Mouse (Mus musculus) myocyte (in vitro differentiated cells): ENCODE results near the gene Ubtd1. TPM values are rescaled to one million over a fixed set of nuclear protein-coding genes. Genes with fewer than 3 reads are reported as not detected.

Source experiments
- H3K27me3 ChIP-seq: one replicate; pipeline ENCODE4 v1.6.1; 2011; ENCODE audit not compliant: control insufficient read depth, insufficient read depth, insufficient read length
- H3K36me3 ChIP-seq: one replicate; pipeline ENCODE4 v1.6.1; 2011; ENCODE audit not compliant: control insufficient read depth, insufficient read depth
- H3K4me2 ChIP-seq: one replicate; pipeline ENCODE4 v1.6.1; 2011; ENCODE audit warnings: low read depth, control low read depth
- H3K4me3 ChIP-seq: one replicate; pipeline ENCODE4 v1.5.1; 2011; ENCODE audit warnings: mild to moderate bottlenecking, control low read depth, moderate library complexity
- H3K79me2 ChIP-seq: one replicate; pipeline ENCODE4 v1.6.1; 2011; ENCODE audit not compliant: control insufficient read depth, insufficient read depth
- H3ac ChIP-seq: one replicate; pipeline ENCODE4 v1.6.1; 2011; ENCODE audit not compliant: control insufficient read depth, insufficient read length
- CEBPB ChIP-seq: IDR thresholded peaks from 2 replicates; pipeline ENCODE4 v1.6.1; 2011; ENCODE audit warnings: mild to moderate bottlenecking, moderate library complexity; ENCODE audit not compliant: poor library complexity, insufficient read depth, severe bottlenecking
- E2F4 ChIP-seq: IDR thresholded peaks from one replicate; pipeline ENCODE4 v1.6.1; 2011; ENCODE audit warnings: mild to moderate bottlenecking, control low read depth, moderate library complexity; ENCODE audit not compliant: insufficient read depth
- MAX ChIP-seq: IDR thresholded peaks from one replicate; pipeline ENCODE4 v1.6.1; 2011; ENCODE audit warnings: low read depth, mild to moderate bottlenecking, control low read depth
- MYOD1 ChIP-seq, 3 experiments: IDR thresholded peaks; one replicate each; pipeline ENCODE4 v1.6.1; 2011; ENCODE audit warnings: control low read depth in 2 of 3, low read depth in 2 of 3, mild to moderate bottlenecking in 2 of 3, moderate library complexity in 1 of 3; ENCODE audit not compliant: insufficient read length in 2 of 3, control insufficient read depth in 1 of 3
- MYOG ChIP-seq, 3 experiments: IDR thresholded peaks; one replicate each; pipeline ENCODE4 v1.6.1; 2011; ENCODE audit warnings: control low read depth in 2 of 3, low read depth in 2 of 3, mild to moderate bottlenecking in 2 of 3; ENCODE audit not compliant: insufficient read length in 2 of 3, control insufficient read depth in 1 of 3, insufficient read depth in 1 of 3
- POLR2A ChIP-seq: IDR thresholded peaks from one replicate; pipeline ENCODE4 v1.6.1; 2011; ENCODE audit warnings: low read depth, mild to moderate bottlenecking, control low read depth, moderate library complexity; ENCODE audit not compliant: insufficient read length
- POLR2AphosphoS2 ChIP-seq: IDR thresholded peaks from one replicate; pipeline ENCODE4 v1.6.1; 2011; ENCODE audit warnings: low read depth, control low read depth; ENCODE audit not compliant: insufficient read length
- REST ChIP-seq: IDR thresholded peaks from one replicate; pipeline ENCODE4 v1.6.1; 2011; ENCODE audit warnings: mild to moderate bottlenecking, control low read depth, moderate library complexity; ENCODE audit not compliant: insufficient read depth, insufficient read length
- SRF ChIP-seq: IDR thresholded peaks from one replicate; pipeline ENCODE4 v1.6.1; 2011; ENCODE audit warnings: low read depth; ENCODE audit not compliant: control insufficient read depth, insufficient read length
- TCF12 ChIP-seq: IDR thresholded peaks from one replicate; pipeline ENCODE4 v1.6.1; 2011; ENCODE audit warnings: mild to moderate bottlenecking, control low read depth; ENCODE audit not compliant: poor library complexity, insufficient read depth, severe bottlenecking
- TCF3 ChIP-seq: IDR thresholded peaks from one replicate; pipeline ENCODE4 v1.6.1; 2011; ENCODE audit warnings: low read depth, control low read depth; ENCODE audit not compliant: insufficient read length
- USF1 ChIP-seq: IDR thresholded peaks from one replicate; pipeline ENCODE4 v1.6.1; 2011; ENCODE audit warnings: low read depth, mild to moderate bottlenecking, control low read depth, moderate library complexity
- polyA plus RNA-seq: library from polyadenylated mRNA; unstranded; fragments of >200 nt; fragmentation: generic; extraction: Trizol; gene quantifications from one replicate; pipeline ENCODE4 v1.2.1, GENCODE M21; 2012; ENCODE audit warnings: missing spikeins

Gene Ubtd1
- polyA plus RNA-seq, 1 experiment: 141 TPM

DNA sequence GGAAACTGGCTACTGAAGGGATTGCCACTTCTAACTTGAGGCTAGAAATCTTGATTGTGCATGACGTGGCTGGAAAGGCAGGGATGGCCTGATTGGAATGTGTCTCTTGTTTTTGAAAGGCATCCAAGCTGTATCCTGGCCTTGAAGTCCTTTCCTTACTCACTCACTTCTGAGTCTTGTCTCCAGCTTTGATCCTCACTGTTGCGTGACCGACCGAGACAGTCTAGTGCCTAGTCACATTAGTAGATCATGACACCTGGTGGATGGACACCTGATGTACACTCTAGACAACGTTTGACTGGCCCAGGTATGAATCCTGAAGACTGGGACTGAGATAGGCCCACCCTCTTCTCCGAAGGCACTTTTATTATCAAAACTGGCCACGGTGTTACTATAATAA lies 91.2 kb downstream of the Ubtd1 start:
- Histone ChIP-seq H3K36me3 (peaks cover 4% of the 10 kb centered on the region), H3ac (no peak overlapping the region), H3K79me2 (no peaks in the 10 kb centered on the region), H3K27me3 (no peaks in the 10 kb centered on the region), H3K4me3 (no peak overlapping the region), H3K4me2 (no peak overlapping the region)
- TF ChIP-seq CEBPB: no peak
- peak; percentile 16 for TF ChIP-seq POLR2AphosphoS2

DNA sequence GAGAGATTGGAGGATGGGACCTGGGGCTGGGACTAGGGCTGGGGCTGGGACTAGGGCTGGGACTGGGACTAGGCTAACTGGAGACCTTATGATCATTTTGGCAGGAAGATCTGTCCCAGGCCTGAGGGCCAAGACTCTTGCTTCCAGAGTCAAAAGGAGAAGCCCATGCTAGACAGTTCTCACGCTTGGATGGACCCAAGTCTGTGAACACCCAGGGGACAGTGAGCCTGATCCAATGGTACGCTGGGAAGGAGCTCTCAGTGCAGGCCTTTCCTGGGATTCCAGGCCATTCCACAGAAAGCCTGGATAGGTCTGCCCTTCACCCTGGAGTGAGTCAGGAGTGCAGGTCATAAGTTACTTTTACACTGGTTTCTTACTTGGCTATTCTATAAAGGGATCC lies 93.5 kb downstream of the Ubtd1 start:
- TF ChIP-seq TCF3 (no peak), REST (no peak), MAX (no peak), CEBPB (no peak), E2F4 (no peak), POLR2AphosphoS2 (no peak), USF1 (no peak), MYOG (IDR thresholded peaks at IDR 0.05; ENCODE audit: control insufficient read depth in 1 of 3, insufficient read depth in 1 of 3, insufficient read length in 2 of 3, low read depth in 2 of 3) (no peak), SRF (no peak), POLR2A (no peak), MYOD1 (IDR thresholded peaks at IDR 0.05; ENCODE audit: control insufficient read depth in 1 of 3, insufficient read length in 2 of 3, low read depth in 2 of 3) (no peak), TCF12 (no peak)
- no peaks in the 10 kb centered on the region for H3K27me3 ChIP-seq
- peaks cover 4% of the 10 kb centered on the region for H3K36me3 ChIP-seq
- H3ac ChIP-seq: no peak overlapping the region
- no peak overlapping the region for H3K4me3 ChIP-seq
- no peak overlapping the region for H3K4me2 ChIP-seq
- H3K79me2 ChIP-seq: no peaks in the 10 kb centered on the region

DNA sequence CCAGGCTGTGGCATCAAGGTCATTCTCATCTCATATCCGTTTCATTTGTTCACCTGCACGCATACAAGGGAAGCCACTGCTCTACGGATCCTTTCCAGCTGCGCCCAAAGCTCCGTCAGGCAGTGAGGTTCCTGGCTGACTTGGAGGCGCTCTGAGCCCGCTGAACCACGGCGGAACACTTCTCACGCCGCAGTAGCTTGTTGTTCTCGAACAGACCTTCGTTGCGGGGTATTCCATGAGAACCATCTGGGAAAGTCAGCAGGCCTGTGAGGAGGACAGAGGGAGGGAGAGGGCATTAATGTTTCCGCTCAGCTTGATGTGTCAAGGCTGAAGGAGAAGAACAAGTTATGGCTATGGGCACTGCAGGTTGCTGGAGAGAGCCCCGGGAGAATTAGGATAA lies 94.4 kb downstream of the Ubtd1 start:
- Histone ChIP-seq H3K27me3 (no peaks in the 10 kb centered on the region), H3ac (no peak overlapping the region), H3K79me2 (no peaks in the 10 kb centered on the region), H3K36me3 (peaks cover 4% of the 10 kb centered on the region), H3K4me3 (no peak overlapping the region), H3K4me2 (no peak overlapping the region)
- no peak for TF ChIP-seq E2F4
- TF ChIP-seq CEBPB: no peak
- TF ChIP-seq MYOD1 (IDR thresholded peaks at IDR 0.05; ENCODE audit: control insufficient read depth in 1 of 3, insufficient read length in 2 of 3, low read depth in 2 of 3): no peak
- no peak for TF ChIP-seq REST
- no peak for TF ChIP-seq POLR2A
- no peak for TF ChIP-seq POLR2AphosphoS2
- no peak for TF ChIP-seq SRF
- TF ChIP-seq MAX: no peak
- no peak for TF ChIP-seq TCF3
- TF ChIP-seq MYOG (IDR thresholded peaks at IDR 0.05; ENCODE audit: control insufficient read depth in 1 of 3, insufficient read depth in 1 of 3, insufficient read length in 2 of 3, low read depth in 2 of 3): no peak
- no peak for TF ChIP-seq USF1
- TF ChIP-seq TCF12: no peak

DNA sequence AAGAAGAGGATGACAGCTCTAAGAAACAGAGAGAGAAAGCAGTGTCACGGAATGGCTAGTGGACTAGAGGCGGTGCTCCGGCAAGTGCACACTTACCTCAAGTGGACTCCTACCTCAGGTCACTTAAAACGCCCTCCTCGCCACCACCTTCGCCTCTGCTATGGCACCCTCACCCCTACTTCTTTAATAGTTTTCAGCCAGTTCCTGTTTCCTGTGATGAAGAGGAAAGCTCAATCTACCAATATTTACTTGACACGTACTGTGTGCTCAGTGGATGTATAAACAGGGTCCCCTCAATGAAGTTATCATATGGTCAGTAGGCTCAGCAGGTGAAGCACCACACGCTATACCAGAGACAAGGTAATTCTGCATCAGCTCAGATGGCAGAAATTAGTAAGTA lies 97.0 kb downstream of the Ubtd1 start:
- Histone ChIP-seq H3K79me2 (no peaks in the 10 kb centered on the region), H3K4me3 (no peak overlapping the region), H3ac (no peak overlapping the region), H3K36me3 (peaks cover 4% of the 10 kb centered on the region), H3K27me3 (no peaks in the 10 kb centered on the region), H3K4me2 (no peak overlapping the region)
- TF ChIP-seq SRF (no peak), MAX (no peak), REST (no peak), TCF12 (no peak), MYOG (IDR thresholded peaks at IDR 0.05; ENCODE audit: control insufficient read depth in 1 of 3, insufficient read depth in 1 of 3, insufficient read length in 2 of 3, low read depth in 2 of 3) (no peak)

DNA sequence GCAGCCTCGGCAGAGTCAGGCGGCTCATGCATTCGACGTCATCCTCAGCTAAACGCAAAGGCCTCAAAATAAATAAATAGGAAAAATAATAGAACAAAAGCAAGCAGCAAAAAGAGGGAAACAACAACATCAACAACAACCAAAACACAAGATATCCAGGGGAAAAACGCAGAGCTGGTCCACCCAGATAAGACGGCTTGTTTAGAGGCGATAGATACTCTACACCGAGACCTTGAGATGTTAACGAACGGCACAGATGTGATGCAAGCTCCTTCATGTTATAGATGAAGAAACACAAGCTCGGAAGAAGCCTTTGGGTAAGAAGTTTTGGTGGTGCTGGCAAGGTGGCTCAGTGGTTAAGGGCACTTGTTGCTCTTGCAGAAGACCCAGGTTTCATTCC lies 97.4 kb downstream of the Ubtd1 start:
- TF ChIP-seq POLR2A: no peak
- no peak for TF ChIP-seq MYOG (IDR thresholded peaks at IDR 0.05; ENCODE audit: control insufficient read depth in 1 of 3, insufficient read depth in 1 of 3, insufficient read length in 2 of 3, low read depth in 2 of 3)
- TF ChIP-seq MYOD1 (IDR thresholded peaks at IDR 0.05; ENCODE audit: control insufficient read depth in 1 of 3, insufficient read length in 2 of 3, low read depth in 2 of 3): no peak
- TF ChIP-seq TCF12: no peak
- TF ChIP-seq USF1: no peak
- no peak for TF ChIP-seq CEBPB
- TF ChIP-seq SRF: no peak
- no peak for TF ChIP-seq REST
- TF ChIP-seq MAX: no peak
- no peak for TF ChIP-seq POLR2AphosphoS2
- no peak for TF ChIP-seq TCF3
- no peak for TF ChIP-seq E2F4
- peaks cover 4% of the 10 kb centered on the region for H3K36me3 ChIP-seq

More for the DNA sequence above, 97.4 kb downstream of the Ubtd1 start:
- no peak overlapping the region for H3K4me3 ChIP-seq
- H3ac ChIP-seq: no peak overlapping the region
- H3K27me3 ChIP-seq: no peaks in the 10 kb centered on the region
- H3K4me2 ChIP-seq: peak overlapping the region; percentile 91
- no peaks in the 10 kb centered on the region for H3K79me2 ChIP-seq
